Mouse (Mus musculus): ENCODE results near the gene Nudt14. TPM values are rescaled to one million over a fixed set of nuclear protein-coding genes. Genes with fewer than 3 reads are reported as not detected.

Nudt14 gene
- total RNA-seq, 2 experiments from 2014 or later: 5.6 to 10.6 TPM

- intact Hi-C loops (cut with DNase I): loop anchor here (2.0 to 5.0 kb wide), 2 partner anchors 48 to 201 kb away; no protein-coding TSS in a partner anchor
- no peak for DNase-seq
Observed at GRCm38 (mm10) chr12:112951150-112951842, 9.4 kb upstream of the Nudt14 start.

- intact Hi-C loops (cut with DNase I): loop anchor here (2.0 to 5.0 kb wide), 2 partner anchors 48 to 202 kb away; no protein-coding TSS in a partner anchor
- no peak for DNase-seq
Observed at GRCm38 (mm10) chr12:112950761-112951129, 8.8 kb upstream of the Nudt14 start.

GRCm38 (mm10) chr12:112950040-112950760 is 8.3 kb upstream of the Nudt14 start:
- intact Hi-C loops (cut with DNase I): loop anchor here (2.0 to 5.0 kb wide), 2 partner anchors 49 to 202 kb away; no protein-coding TSS in a partner anchor
- peak; percentile 81 to 87 for DNase-seq

GRCm38 (mm10) chr12:112947307-112947706 is 5.4 kb upstream of the Nudt14 start:
- no peak for DNase-seq
- intact Hi-C loops (cut with DNase I): no loop called here

GRCm38 (mm10) chr12:112943669-112944068 is 1.7 kb upstream of the Nudt14 start:
- intact Hi-C loops (cut with DNase I): no loop called here
- DNase-seq: no peak

- peak in 1 of 2 experiments; percentile 27 for DNase-seq
- intact Hi-C loops (cut with DNase I): no loop called here
Observed at GRCm38 (mm10) chr12:112941156-112941775, 658 bp downstream of the Nudt14 start.

GRCm38 (mm10) chr12:112940710-112941109 is 1.2 kb downstream of the Nudt14 start:
- no peak for DNase-seq
- intact Hi-C loops (cut with DNase I): no loop called here

- DNase-seq: no peak
- intact Hi-C loops (cut with DNase I): no loop called here
Observed at GRCm38 (mm10) chr12:112940238-112940637, 1.7 kb downstream of the Nudt14 start.

GRCm38 (mm10) chr12:112938873-112939565 is 2.9 kb downstream of the Nudt14 start:
- intact Hi-C loops (cut with DNase I): no loop called here
- DNase-seq: no peak

GRCm38 (mm10) chr12:112938366-112938765 is 3.6 kb downstream of the Nudt14 start:
- intact Hi-C loops (cut with DNase I): no loop called here
- no peak for DNase-seq

- no peak for DNase-seq
- intact Hi-C loops (cut with DNase I): no loop called here
Observed at GRCm38 (mm10) chr12:112937906-112938305, 4.0 kb downstream of the Nudt14 start.

- no peak for DNase-seq
- intact Hi-C loops (cut with DNase I): no loop called here
Observed at GRCm38 (mm10) chr12:112932647-112933046, 9.3 kb downstream of the Nudt14 start.

GRCm38 (mm10) chr12:112929562-112930352 is 12.2 kb downstream of the Nudt14 start, which contains the start of gene Jag2:
Gene Jag2, minus strand, starts transcription at chr12:112929776.
- intact Hi-C loops (cut with DNase I): no loop called here
- DNase-seq: peak; percentile 67 to 75

- intact Hi-C loops (cut with DNase I): loop anchor here (1.0 kb wide), 1 partner anchor 54 kb away; no protein-coding TSS in a partner anchor
Observed at GRCm38 (mm10) chr12:112928401-112929241, 13.3 kb downstream of the Nudt14 start.

GRCm38 (mm10) chr12:112927265-112927664 is 14.7 kb downstream of the Nudt14 start:
- intact Hi-C loops (cut with DNase I): no loop called here
- no peak for DNase-seq

More at GRCm38 (mm10) chr12:112928401-112929241, 13.3 kb downstream of the Nudt14 start:
- peak; percentile 29 to 35 for DNase-seq

- DNase-seq: no peak
- intact Hi-C loops (cut with DNase I): no loop called here
Observed at GRCm38 (mm10) chr12:112925950-112926349, 16.0 kb downstream of the Nudt14 start.

GRCm38 (mm10) chr12:112922541-112922940 is 19.4 kb downstream of the Nudt14 start:
- intact Hi-C loops (cut with DNase I): no loop called here
- DNase-seq: no peak

GRCm38 (mm10) chr12:112921518-112921917 is 20.4 kb downstream of the Nudt14 start:
- intact Hi-C loops (cut with DNase I): no loop called here
- no peak for DNase-seq

GRCm38 (mm10) chr12:112917906-112918305 is 24.0 kb downstream of the Nudt14 start:
- intact Hi-C loops (cut with DNase I): loop anchor here (2.0 kb wide), 1 partner anchor 41 kb away; no protein-coding TSS in a partner anchor
- DNase-seq: peak; percentile 29 to 58

All from heart, postnatal 36 days (tissue).